Mouse (Mus musculus) intestine, embryonic 15.5 days (tissue): ENCODE data around the gene Nr2c2ap. TPM values are rescaled to one million over a fixed set of nuclear protein-coding genes. Genes with fewer than 3 reads are reported as not detected.

Experiments
- ATAC-seq: fragments of 200-750 bp; cut with Nextera tagmentation; 2 replicates; pipeline ENCODE4 v1.8.0; 2017; ENCODE audit warnings: moderate TSS enrichment, moderate library complexity
- H3K27ac ChIP-seq: fragments of 300-500 bp; sonication (generic); 2 replicates; pipeline ENCODE4 v1.5.1; 2015; ENCODE audit warnings: mild to moderate bottlenecking, inconsistent platforms
- H3K27me3 ChIP-seq: fragments of 300-500 bp; sonication (generic); replicated peaks from 2 replicates; pipeline ENCODE4 v1.6.1; 2015; ENCODE audit warnings: inconsistent platforms
- H3K36me3 ChIP-seq: fragments of 300-500 bp; sonication (generic); 2 replicates; pipeline ENCODE4 v1.6.1; 2015; ENCODE audit warnings: inconsistent platforms
- H3K4me1 ChIP-seq: fragments of 300-500 bp; sonication (generic); replicated peaks from 2 replicates; pipeline ENCODE4 v1.6.1; 2015; ENCODE audit warnings: inconsistent platforms
- H3K4me2 ChIP-seq: fragments of 300-500 bp; sonication (generic); replicated peaks from 2 replicates; pipeline ENCODE4 v1.6.1; 2015; ENCODE audit warnings: mild to moderate bottlenecking, inconsistent platforms
- H3K4me3 ChIP-seq: fragments of 300-500 bp; sonication (generic); replicated peaks from 2 replicates; pipeline ENCODE4 v1.5.1; 2015; ENCODE audit warnings: inconsistent platforms
- H3K9ac ChIP-seq: fragments of 300-500 bp; sonication (generic); 2 replicates; pipeline ENCODE4 v1.6.1; 2015; ENCODE audit warnings: inconsistent platforms
- H3K9me3 ChIP-seq: fragments of 300-500 bp; sonication (generic); 2 replicates; pipeline ENCODE4 v1.6.1; 2016; ENCODE audit warnings: inconsistent platforms
- WGBS: fragments of 180-500 bp; shearing (Covaris S2); methylation state at CpG from one replicate; pipeline ENCODE4 v1.1.7; 2015; 5-methylcytosine and 5-hydroxymethylcytosine counted together
- polyA plus RNA-seq: library from polyadenylated mRNA; unstranded; fragments of >200 nt; fragmentation: Nextera tagmentation; extraction: Ambion mirVana; gene quantifications from 2 replicates; pipeline ENCODE4 v1.2.1, GENCODE M21; 2015

Nr2c2ap gene
- polyA plus RNA-seq = 47.4 and 48.9 TPM in 2 replicates

DNA sequence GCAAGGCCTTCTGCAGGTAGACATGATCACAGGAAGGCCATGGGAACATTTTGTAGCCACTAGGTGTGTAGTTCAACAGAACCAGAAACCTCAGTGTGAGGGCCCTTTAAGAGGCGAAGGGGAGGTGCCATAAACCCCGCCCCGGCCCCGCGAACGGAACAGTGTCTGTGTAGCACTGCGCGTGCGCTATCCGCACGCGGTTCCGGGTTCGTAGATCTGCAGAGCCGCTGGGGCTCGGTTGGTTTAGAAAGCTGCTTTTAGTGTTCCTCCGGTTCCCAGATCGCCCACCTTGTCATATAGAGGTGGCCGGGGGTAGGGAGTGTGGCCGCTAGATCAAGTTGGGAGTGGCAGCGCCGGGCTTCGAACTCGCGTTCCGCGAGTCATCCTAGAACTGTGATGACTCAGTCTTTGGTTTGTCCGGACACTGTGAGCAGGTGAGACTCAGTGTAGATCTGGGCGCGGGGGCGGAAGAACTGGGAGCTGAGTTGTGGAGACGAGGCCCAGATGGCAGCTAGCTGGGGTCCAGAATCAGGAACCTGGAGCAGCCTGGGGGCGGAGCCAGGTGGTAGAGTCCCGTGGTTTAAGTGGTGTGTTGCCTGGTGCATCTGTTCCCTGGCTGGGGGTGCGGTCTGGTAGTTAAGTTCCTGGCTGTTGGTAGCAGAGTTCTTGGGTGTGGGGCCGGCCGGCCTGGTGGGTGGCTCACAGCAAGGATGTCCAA is at the start of gene Nr2c2ap:
Gene Nr2c2ap (plus strand): TSS at position 168 of the 718 bp plus-strand sequence.
- Histone ChIP-seq H3K4me2 (peak within 1 kb of the TSS; percentile 76), H3K27ac (0 out of 2 replicates have a peak within 1 kb of the TSS, but pooled peaks have one; percentile 4), H3K36me3 (peaks cover 27% of the 10 kb centered on the region), H3K4me1 (peaks cover 17% of the 10 kb centered on the region; the same call in 1 of the 2 replicates), H3K27me3 (no peaks in the 10 kb centered on the region), H3K9me3 (no peaks in the 10 kb centered on the region), H3K9ac (peak within 1 kb of the TSS; percentile 55), H3K4me3 (peak within 1 kb of the TSS; percentile 60)
- ATAC-seq = peak; percentile 94
- WGBS = 1% methylated on average over 37 of the region's 37 CpGs

DNA sequence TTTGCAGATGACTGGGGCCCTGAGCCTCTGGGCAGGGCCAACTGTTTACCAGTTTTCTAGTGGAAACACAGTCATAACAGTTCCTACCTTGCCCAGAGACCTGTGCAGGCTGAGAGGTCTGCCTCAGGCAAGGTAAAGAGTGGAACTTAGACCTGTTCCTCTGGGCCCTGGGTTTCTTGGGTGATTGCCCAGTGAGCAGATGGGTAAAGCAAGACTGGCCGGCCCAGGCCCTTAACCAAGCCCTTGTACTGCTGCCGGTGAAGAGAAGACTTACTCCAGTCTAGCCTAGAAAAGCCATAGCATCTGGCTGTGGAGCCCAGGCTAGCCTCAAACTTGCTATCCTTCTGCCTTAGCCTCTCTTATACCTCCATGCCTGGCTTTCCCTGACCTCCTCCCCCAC is 49.2 kb upstream of the Nr2c2ap start:
- Histone ChIP-seq H3K4me1 (peaks cover 14% of the 10 kb centered on the region), H3K9ac (no peak overlapping the region), H3K27me3 (peaks cover 55% of the 10 kb centered on the region), H3K4me3 (no peak overlapping the region), H3K27ac (no peak overlapping the region), H3K9me3 (no peaks in the 10 kb centered on the region), H3K36me3 (no peaks in the 10 kb centered on the region), H3K4me2 (no peak overlapping the region)
- no peak for ATAC-seq
- WGBS = 88% methylated on average over 2 of the region's 2 CpGs

DNA sequence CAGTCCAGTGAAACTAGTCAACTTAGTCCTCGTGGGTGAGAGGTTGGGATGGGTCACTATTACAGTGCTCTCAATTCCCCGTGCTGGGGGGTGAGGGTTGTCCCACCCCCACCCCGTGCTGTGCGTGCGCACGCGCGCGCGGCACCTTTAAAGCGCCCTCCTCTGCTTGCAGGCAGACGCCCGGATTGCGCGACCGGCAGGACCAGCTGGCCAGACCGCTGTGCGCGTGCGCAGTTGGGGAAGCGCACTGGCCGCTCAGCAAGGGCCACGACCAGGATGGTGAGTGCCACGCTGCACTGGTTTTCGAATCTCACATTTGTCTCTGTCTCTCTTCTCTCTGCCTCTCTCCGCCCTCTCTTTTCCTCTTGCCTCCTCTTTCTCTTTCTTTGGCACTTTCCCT is 47.8 kb upstream of the Nr2c2ap start, which contains the start of gene Hapln4:
Gene Hapln4 (plus strand): TSS at position 173 of the 400 bp plus-strand sequence.
- peak; percentile 46; the same call in 1 of the 2 replicates for ATAC-seq
- Histone ChIP-seq H3K27ac (no peak within 1 kb of the TSS), H3K9me3 (no peaks in the 10 kb centered on the region), H3K36me3 (no peaks in the 10 kb centered on the region), H3K9ac (0 out of 2 replicates have a peak within 1 kb of the TSS, but pooled peaks have one; percentile 16), H3K4me3 (peak within 1 kb of the TSS; percentile 28), H3K4me2 (peak within 1 kb of the TSS; percentile 68), H3K4me1 (peaks cover 23% of the 10 kb centered on the region), H3K27me3 (peaks cover 68% of the 10 kb centered on the region)
- WGBS = under 1% methylated on average over 26 of the region's 26 CpGs

- Histone ChIP-seq H3K27ac (no peak overlapping the region), H3K27me3 (peaks cover 79% of the 10 kb centered on the region), H3K4me1 (peaks cover 23% of the 10 kb centered on the region), H3K9ac (0 out of 2 replicates have a peak overlapping the region, but pooled peaks have one; percentile 16), H3K36me3 (no peaks in the 10 kb centered on the region), H3K4me2 (peak overlapping the region; percentile 68), H3K4me3 (peak overlapping the region; percentile 28), H3K9me3 (no peaks in the 10 kb centered on the region)
- no peak for ATAC-seq
- WGBS = 2% methylated on average over 63 of the region's 71 CpGs
Measured at GRCm38 (mm10) chr8:70084191-70085065, 46.7 kb upstream of the Nr2c2ap start.

DNA sequence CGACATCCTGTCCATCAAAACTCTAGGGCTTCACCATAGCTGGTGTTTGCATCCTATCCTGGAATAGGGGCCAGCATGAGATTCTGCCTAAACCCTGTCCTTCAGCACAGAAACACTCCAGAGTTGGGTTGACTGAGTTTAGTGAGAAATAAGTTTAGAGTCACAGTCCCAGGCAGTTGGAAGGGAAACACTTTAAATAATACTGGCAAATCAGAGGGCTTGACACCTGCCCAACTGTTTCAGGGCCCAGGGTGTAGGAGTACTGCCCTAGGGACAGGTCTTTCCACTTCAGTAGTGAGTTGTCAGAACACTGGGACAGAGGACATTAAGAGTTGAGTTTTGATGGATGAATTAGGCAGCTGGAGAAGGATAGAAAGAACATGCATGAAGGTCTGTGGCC is 45.0 kb upstream of the Nr2c2ap start:
- Histone ChIP-seq H3K4me1 (peaks cover 23% of the 10 kb centered on the region), H3K9ac (no peak overlapping the region), H3K27ac (no peak overlapping the region), H3K36me3 (no peaks in the 10 kb centered on the region), H3K9me3 (no peaks in the 10 kb centered on the region), H3K4me2 (no peak overlapping the region), H3K4me3 (no peak overlapping the region), H3K27me3 (peaks cover 96% of the 10 kb centered on the region)
- 42% methylated on average over 1 of the region's 1 CpGs for WGBS
- no peak for ATAC-seq

GRCm38 (mm10) chr8:70087237-70087636 is 43.9 kb upstream of the Nr2c2ap start:
- WGBS = 2% methylated on average over 7 of the region's 7 CpGs

GRCm38 (mm10) chr8:70087836-70088650 is 43.1 kb upstream of the Nr2c2ap start:
- no peaks in the 10 kb centered on the region for H3K36me3 ChIP-seq
- H3K4me1 ChIP-seq = peaks cover 23% of the 10 kb centered on the region
- H3K4me3 ChIP-seq = peak overlapping the region; percentile 25
- no peak overlapping the region for H3K9ac ChIP-seq
- peak; percentile 52 for ATAC-seq
- no peaks in the 10 kb centered on the region for H3K9me3 ChIP-seq
- H3K4me2 ChIP-seq = peak overlapping the region; percentile 63
- no peak overlapping the region for H3K27ac ChIP-seq
- 4% methylated on average over 56 of the region's 56 CpGs for WGBS
- H3K27me3 ChIP-seq = peaks cover 82% of the 10 kb centered on the region

More at GRCm38 (mm10) chr8:70087237-70087636, 43.9 kb upstream of the Nr2c2ap start:
- Histone ChIP-seq H3K9ac (no peak overlapping the region), H3K4me2 (no peak overlapping the region), H3K9me3 (no peaks in the 10 kb centered on the region), H3K27ac (no peak overlapping the region), H3K4me3 (no peak overlapping the region), H3K27me3 (peaks cover 89% of the 10 kb centered on the region), H3K4me1 (peaks cover 23% of the 10 kb centered on the region), H3K36me3 (no peaks in the 10 kb centered on the region)
- 0 out of 2 replicates have a peak, but pooled peaks have one; percentile 11 for ATAC-seq

- no peaks in the 10 kb centered on the region for H3K9me3 ChIP-seq
- H3K27ac ChIP-seq = no peak overlapping the region
- ATAC-seq = no peak
- H3K4me2 ChIP-seq = no peak overlapping the region
- H3K4me1 ChIP-seq = peaks cover 13% of the 10 kb centered on the region
- peaks cover 72% of the 10 kb centered on the region for H3K27me3 ChIP-seq
- WGBS = 60% methylated on average over 9 of the region's 9 CpGs
- H3K4me3 ChIP-seq = no peak overlapping the region
- no peaks in the 10 kb centered on the region for H3K36me3 ChIP-seq
- no peak overlapping the region for H3K9ac ChIP-seq
Measured at GRCm38 (mm10) chr8:70089296-70089960, 41.7 kb upstream of the Nr2c2ap start.

- peaks cover 45% of the 10 kb centered on the region for H3K27me3 ChIP-seq
- no peak overlapping the region for H3K4me2 ChIP-seq
- no peak overlapping the region for H3K4me3 ChIP-seq
- no peak for ATAC-seq
- 54% methylated on average over 8 of the region's 8 CpGs for WGBS
- no peak overlapping the region for H3K9ac ChIP-seq
- H3K27ac ChIP-seq = no peak overlapping the region
- H3K36me3 ChIP-seq = no peaks in the 10 kb centered on the region
- 0 out of 2 replicates have a peak, but pooled peaks cover under 1% of the 10 kb centered on the region for H3K9me3 ChIP-seq
- peaks cover 6% of the 10 kb centered on the region for H3K4me1 ChIP-seq
Measured at GRCm38 (mm10) chr8:70092786-70093185, 38.3 kb upstream of the Nr2c2ap start.

GRCm38 (mm10) chr8:70099276-70099675 is 31.9 kb upstream of the Nr2c2ap start:
- H3K4me2 ChIP-seq = no peak overlapping the region
- WGBS = 70% methylated on average over 8 of the region's 8 CpGs
- no peaks in the 10 kb centered on the region for H3K36me3 ChIP-seq

DNA sequence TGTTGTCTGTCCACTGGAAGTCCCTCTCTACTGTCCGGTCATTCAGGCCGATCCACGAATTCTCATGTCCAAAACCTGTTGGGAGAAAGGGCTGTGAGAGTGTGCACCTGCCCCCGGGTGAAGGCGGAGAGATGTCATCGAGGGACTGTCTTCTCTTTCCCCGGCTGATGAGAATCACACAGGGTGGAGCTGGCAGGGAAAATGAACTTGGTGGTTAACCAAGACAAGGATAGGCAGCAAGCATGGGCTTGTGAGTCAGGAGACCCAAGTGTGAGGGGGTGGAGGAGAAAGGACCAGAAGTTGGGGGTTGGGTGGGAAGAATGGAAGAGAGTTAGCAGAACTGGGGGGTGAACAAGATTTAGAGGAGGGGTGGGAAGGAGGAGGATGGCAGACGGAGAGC is 30.9 kb upstream of the Nr2c2ap start:
- WGBS = 84% methylated on average over 8 of the region's 8 CpGs
- H3K4me2 ChIP-seq = no peak overlapping the region
- H3K27ac ChIP-seq = no peak overlapping the region
- no peaks in the 10 kb centered on the region for H3K4me1 ChIP-seq
- H3K27me3 ChIP-seq = 0 out of 2 replicates have a peak, but pooled peaks cover under 1% of the 10 kb centered on the region
- H3K4me3 ChIP-seq = no peak overlapping the region
- ATAC-seq = no peak
- H3K36me3 ChIP-seq = no peaks in the 10 kb centered on the region
- H3K9me3 ChIP-seq = 0 out of 2 replicates have a peak, but pooled peaks cover 2% of the 10 kb centered on the region
- H3K9ac ChIP-seq = no peak overlapping the region

More at GRCm38 (mm10) chr8:70099276-70099675, 31.9 kb upstream of the Nr2c2ap start:
- no peaks in the 10 kb centered on the region for H3K4me1 ChIP-seq
- H3K27ac ChIP-seq = no peak overlapping the region
- no peak overlapping the region for H3K4me3 ChIP-seq
- H3K27me3 ChIP-seq = peaks cover 7% of the 10 kb centered on the region
- no peak overlapping the region for H3K9ac ChIP-seq
- no peak for ATAC-seq
- 0 out of 2 replicates have a peak, but pooled peaks cover 2% of the 10 kb centered on the region for H3K9me3 ChIP-seq
